Comparison of ENCODE assay signal across 8 mouse cellular contexts in genomic region chr6:4747677-4748505, GRCm38 (mm10). TPM values are rescaled to one million over a fixed set of nuclear protein-coding genes. Genes with fewer than 3 reads are reported as not detected.
DNase-seq lines count a peak whose midpoint lies in the region; ATAC-seq and TF ChIP-seq lines count a peak whose summit lies in the region.

No protein-coding gene starts in this region.

- H3K9ac ChIP-seq in embryonic facial prominence, embryonic 11.5 days (replicated peaks; ENCODE audit: low read length) = peak overlapping the region; percentile 57
- peak overlapping the region; percentile 65; the same call in 1 of the 2 replicates for H3K9ac ChIP-seq in heart, embryonic 11.5 days (ENCODE audit: low read depth, low read length)
- peak overlapping the region; percentile 35 for H3K9ac ChIP-seq in kidney, embryonic 16.5 days (replicated peaks; ENCODE audit: low read length)
- peak overlapping the region; percentile 41 for H3K9ac ChIP-seq in limb, embryonic 14.5 days (ENCODE audit: low read depth, low read length, severe bottlenecking)
- H3K9ac ChIP-seq in midbrain, embryonic 14.5 days (replicated peaks; ENCODE audit: low read length) = peak overlapping the region; percentile 34; the same call in 1 of the 2 replicates
- peak overlapping the region; percentile 19; the same call in 1 of the 2 replicates for H3K9ac ChIP-seq in stomach, embryonic 15.5 days

- ATAC-seq in embryonic facial prominence, embryonic 11.5 days (replicated peaks; ENCODE audit: insufficient number of reproducible peaks, low FRiP score, low TSS enrichment, low read depth) = no peak
- ATAC-seq in heart, embryonic 11.5 days (replicated peaks; ENCODE audit: insufficient number of reproducible peaks, low FRiP score, low TSS enrichment) = no peak
- peak; percentile 16; the same call in 1 of the 2 replicates for ATAC-seq in kidney, embryonic 16.5 days (ENCODE audit: low FRiP score, low TSS enrichment)
- no peak for ATAC-seq in limb, embryonic 14.5 days (ENCODE audit: low FRiP score, low read depth)
- no peak for ATAC-seq in midbrain, embryonic 14.5 days (ENCODE audit: low FRiP score, low TSS enrichment)
- no peak for ATAC-seq in stomach, embryonic 15.5 days (ENCODE audit: insufficient read depth, low FRiP score, low read depth)

- no peaks in the 10 kb centered on the region for H3K4me1 ChIP-seq in embryonic facial prominence, embryonic 11.5 days (ENCODE audit: control insufficient read depth, insufficient read depth, low read length)
- no peaks in the 10 kb centered on the region; the same call in 1 of the 2 replicates for H3K4me1 ChIP-seq in heart, embryonic 11.5 days (ENCODE audit: control insufficient read depth, insufficient read depth, low read length)
- no peaks in the 10 kb centered on the region for H3K4me1 ChIP-seq in kidney, embryonic 16.5 days (ENCODE audit: insufficient read depth, low read length)
- H3K4me1 ChIP-seq in limb, embryonic 14.5 days (ENCODE audit: control insufficient read depth, insufficient read depth, low read length) = no peaks in the 10 kb centered on the region
- H3K4me1 ChIP-seq in midbrain, embryonic 14.5 days (ENCODE audit: control insufficient read depth, insufficient read depth, low read length) = no peaks in the 10 kb centered on the region
- H3K4me1 ChIP-seq in stomach, embryonic 15.5 days = no peaks in the 10 kb centered on the region

- 50% methylated on average over 71 of the region's 71 CpGs for WGBS in embryonic facial prominence, embryonic 11.5 days
- WGBS in heart, embryonic 11.5 days (ENCODE audit: insufficient replicate concordance) = 52% methylated on average over 71 of the region's 71 CpGs
- WGBS in kidney, embryonic 16.5 days = 46% methylated on average over 71 of the region's 71 CpGs
- 68% methylated on average over 71 of the region's 71 CpGs for WGBS in limb, embryonic 14.5 days
- 47% methylated on average over 71 of the region's 71 CpGs for WGBS in midbrain, embryonic 14.5 days
- WGBS in stomach, embryonic 15.5 days = 52% methylated on average over 71 of the region's 71 CpGs

- H3K27ac ChIP-seq in embryonic facial prominence, embryonic 11.5 days (replicated peaks; ENCODE audit: low read depth, low read length) = peak overlapping the region; percentile 52; the same call in 1 of the 2 replicates
- no peak overlapping the region for H3K27ac ChIP-seq in heart, embryonic 11.5 days (ENCODE audit: low read depth, low read length)
- H3K27ac ChIP-seq in kidney, embryonic 16.5 days (ENCODE audit: low read length) = peak overlapping the region; percentile 44
- H3K27ac ChIP-seq in limb, embryonic 14.5 days (replicated peaks; ENCODE audit: low read depth, low read length) = peak overlapping the region; percentile 56
- peak overlapping the region; percentile 16; the same call in 1 of the 2 replicates for H3K27ac ChIP-seq in midbrain, embryonic 14.5 days (replicated peaks; ENCODE audit: low read depth, low read length)
- H3K27ac ChIP-seq in stomach, embryonic 15.5 days = peak overlapping the region; percentile 74; the same call in 1 of the 2 replicates

- TF ChIP-seq POLR2A in limb, embryonic 14.5 days (IDR thresholded peaks at IDR 0.05; ENCODE audit: borderline replicate concordance, extremely low read depth, insufficient read depth, insufficient read length) = no peak

- peaks cover 6% of the 10 kb centered on the region for H3K9me3 ChIP-seq in embryonic facial prominence, embryonic 11.5 days (replicated peaks; ENCODE audit: control insufficient read depth, low read length)
- H3K9me3 ChIP-seq in heart, embryonic 11.5 days (replicated peaks; ENCODE audit: control insufficient read depth, low read length) = peaks cover 9% of the 10 kb centered on the region; the same call in 1 of the 2 replicates
- H3K9me3 ChIP-seq in kidney, embryonic 16.5 days (ENCODE audit: low read length) = peaks cover 28% of the 10 kb centered on the region
- H3K9me3 ChIP-seq in limb, embryonic 14.5 days (ENCODE audit: control insufficient read depth, low read length) = peaks cover 28% of the 10 kb centered on the region; the same call in 1 of the 2 replicates
- peaks cover 19% of the 10 kb centered on the region for H3K9me3 ChIP-seq in midbrain, embryonic 14.5 days (ENCODE audit: control insufficient read depth, low read length)
- H3K9me3 ChIP-seq in stomach, embryonic 15.5 days = no peaks in the 10 kb centered on the region

- H3K4me2 ChIP-seq in embryonic facial prominence, embryonic 11.5 days (ENCODE audit: low read depth, low read length) = peak overlapping the region; percentile 44
- H3K4me2 ChIP-seq in heart, embryonic 11.5 days = peak overlapping the region; percentile 71
- peak overlapping the region; percentile 59 for H3K4me2 ChIP-seq in kidney, embryonic 16.5 days (replicated peaks; ENCODE audit: low read depth, low read length)
- peak overlapping the region; percentile 48 for H3K4me2 ChIP-seq in limb, embryonic 14.5 days (replicated peaks; ENCODE audit: low read depth, low read length, severe bottlenecking)
- H3K4me2 ChIP-seq in midbrain, embryonic 14.5 days (ENCODE audit: low read length) = peak overlapping the region; percentile 65
- H3K4me2 ChIP-seq in stomach, embryonic 15.5 days = peak overlapping the region; percentile 69

- peak overlapping the region; percentile 49 for H3K4me3 ChIP-seq in embryonic facial prominence, embryonic 11.5 days (ENCODE audit: low read depth, low read length)
- peak overlapping the region; percentile 52 for H3K4me3 ChIP-seq in heart, embryonic 11.5 days (ENCODE audit: low read depth, low read length)
- peak overlapping the region; percentile 50 for H3K4me3 ChIP-seq in kidney, embryonic 16.5 days (ENCODE audit: low read length)
- peak overlapping the region; percentile 49 for H3K4me3 ChIP-seq in limb, embryonic 14.5 days (replicated peaks; ENCODE audit: low read length)
- H3K4me3 ChIP-seq in midbrain, embryonic 14.5 days (replicated peaks; ENCODE audit: low read depth, low read length) = peak overlapping the region; percentile 53
- peak overlapping the region; percentile 44 for H3K4me3 ChIP-seq in stomach, embryonic 15.5 days (replicated peaks)

- H3K27me3 ChIP-seq in embryonic facial prominence, embryonic 11.5 days (ENCODE audit: control insufficient read depth, insufficient read depth, low read length) = no peaks in the 10 kb centered on the region
- no peaks in the 10 kb centered on the region for H3K27me3 ChIP-seq in heart, embryonic 11.5 days (ENCODE audit: control insufficient read depth, insufficient read depth, low read length)
- no peaks in the 10 kb centered on the region for H3K27me3 ChIP-seq in kidney, embryonic 16.5 days (ENCODE audit: insufficient read depth, low read length)
- no peaks in the 10 kb centered on the region for H3K27me3 ChIP-seq in limb, embryonic 14.5 days (ENCODE audit: control insufficient read depth, insufficient read depth, low read length)
- H3K27me3 ChIP-seq in midbrain, embryonic 14.5 days (ENCODE audit: control insufficient read depth, insufficient read depth, low read length) = no peaks in the 10 kb centered on the region
- H3K27me3 ChIP-seq in stomach, embryonic 15.5 days (replicated peaks) = no peaks in the 10 kb centered on the region

- DNase-seq in thymus, postnatal 4 days = peak; percentile 28
- DNase-seq in thymus, postnatal 36 days = no peak
- DNase-seq in embryonic facial prominence, embryonic 11.5 days (ENCODE audit: low spot score) = peak; percentile 72
- peak; percentile 70 for DNase-seq in limb, embryonic 14.5 days (ENCODE audit: low spot score)
- DNase-seq in midbrain, embryonic 14.5 days = peak; percentile 82

- H3K36me3 ChIP-seq in embryonic facial prominence, embryonic 11.5 days (replicated peaks; ENCODE audit: control insufficient read depth, insufficient read depth, low read depth, low read length) = no peaks in the 10 kb centered on the region
- no peaks in the 10 kb centered on the region for H3K36me3 ChIP-seq in heart, embryonic 11.5 days (ENCODE audit: control insufficient read depth, insufficient read depth, low read length)
- H3K36me3 ChIP-seq in kidney, embryonic 16.5 days (ENCODE audit: insufficient read depth, low read length) = 0 out of 2 replicates have a peak, but pooled peaks cover 3% of the 10 kb centered on the region
- no peaks in the 10 kb centered on the region for H3K36me3 ChIP-seq in limb, embryonic 14.5 days (ENCODE audit: control insufficient read depth, insufficient read depth, low read length)
- no peaks in the 10 kb centered on the region for H3K36me3 ChIP-seq in midbrain, embryonic 14.5 days (ENCODE audit: control insufficient read depth, insufficient read depth, low read length)
- H3K36me3 ChIP-seq in stomach, embryonic 15.5 days = no peaks in the 10 kb centered on the region

RNA-seq across cellular contexts. Expression of gene Peg10, which starts 0.8 kb away (rescaled TPM):
- polyA plus RNA-seq in embryonic facial prominence, embryonic 11.5 days (2014; fragmentation: Nextera tagmentation; extraction: Ambion mirVana) = 25.2 and 25.3 TPM in 2 replicates
- 9.1 and 11.6 TPM in 2 replicates for polyA plus RNA-seq in heart, embryonic 11.5 days (2014; fragmentation: Nextera tagmentation; extraction: Ambion mirVana)
- 2.7 and 3.1 TPM in 2 replicates for polyA plus RNA-seq in kidney, embryonic 16.5 days (2015; fragmentation: Nextera tagmentation; extraction: Ambion mirVana)
- polyA plus RNA-seq in limb, embryonic 14.5 days (2012; rRNA removed) = 138 and 171 TPM in 2 replicates
- 12.7 and 13.8 TPM in 2 replicates for polyA plus RNA-seq in limb, embryonic 14.5 days (2014; fragmentation: Nextera tagmentation; extraction: Ambion mirVana)
- 9.0 and 13.8 TPM in 2 replicates for polyA plus RNA-seq in midbrain, embryonic 14.5 days (2014; fragmentation: Nextera tagmentation; extraction: Ambion mirVana)
- 4.5 and 5.9 TPM in 2 replicates for polyA plus RNA-seq in stomach, embryonic 15.5 days (2015; fragmentation: Nextera tagmentation; extraction: Ambion mirVana)

RNA-seq across cellular contexts. Expression of gene Sgce, which starts 0.9 kb away (rescaled TPM):
- polyA plus RNA-seq in embryonic facial prominence, embryonic 11.5 days (2014; fragmentation: Nextera tagmentation; extraction: Ambion mirVana) = 51.1 and 58.8 TPM in 2 replicates
- 52.7 and 56.2 TPM in 2 replicates for polyA plus RNA-seq in heart, embryonic 11.5 days (2014; fragmentation: Nextera tagmentation; extraction: Ambion mirVana)
- 47.4 and 50.8 TPM in 2 replicates for polyA plus RNA-seq in kidney, embryonic 16.5 days (2015; fragmentation: Nextera tagmentation; extraction: Ambion mirVana)
- polyA plus RNA-seq in limb, embryonic 14.5 days (2012; rRNA removed) = 54.8 and 62.0 TPM in 2 replicates
- 63.6 and 66.1 TPM in 2 replicates for polyA plus RNA-seq in limb, embryonic 14.5 days (2014; fragmentation: Nextera tagmentation; extraction: Ambion mirVana)
- 47.3 and 51.0 TPM in 2 replicates for polyA plus RNA-seq in midbrain, embryonic 14.5 days (2014; fragmentation: Nextera tagmentation; extraction: Ambion mirVana)
- polyA plus RNA-seq in stomach, embryonic 15.5 days (2015; fragmentation: Nextera tagmentation; extraction: Ambion mirVana) = 66.1 and 72.1 TPM in 2 replicates

Comparison
In these comparisons a context has a peak if more than half of its experiments do, and no peak if none do; other contexts are left out.
1. DNase-seq: peak in thymus, postnatal 4 days (single experiment), embryonic facial prominence, embryonic 11.5 days (single experiment), limb, embryonic 14.5 days (single experiment) and midbrain, embryonic 14.5 days (single experiment); none in thymus, postnatal 36 days (0 of 2).
2. Peak in every context shown above with its lines, with median percentiles within 50 percentile points of each other: H3K4me2 ChIP-seq, H3K4me3 ChIP-seq and H3K9ac ChIP-seq.